Mouse (Mus musculus): Measurements from ENCODE around the gene Lsm2. TPM values are rescaled to one million over a fixed set of nuclear protein-coding genes. Genes with fewer than 3 reads are reported as not detected.
"Not testable (repeated sequence)": the region's sequence is repeated elsewhere in the genome, so short reads cannot be mapped to it uniquely, and the experiment has no call there.

Lsm2 gene
- polyA plus RNA-seq, 1 experiment from 2014 or later, result 97.9 TPM

- Histone ChIP-seq H3K27me3 (replicated peaks) (peaks cover 27% of the 10 kb centered on the region), H3K4me2 (peak within 1 kb of the TSS; percentile 80), H3K9ac (replicated peaks) (peak within 1 kb of the TSS; percentile 26), H3K4me3 (replicated peaks) (peak within 1 kb of the TSS; percentile 44)
- H3K9me3 ChIP-seq (replicated peaks); H3K4me1 ChIP-seq; H3K36me3 ChIP-seq; H3K27ac ChIP-seq (replicated peaks): not testable (repeated sequence)
- under 1% methylated on average over 31 of the region's 33 CpGs for WGBS
- ATAC-seq (ENCODE audit: low FRiP score), result peak; percentile 94
Measured at GRCm38 (mm10) chr17:34972069-34972749, 9.5 kb upstream of the Lsm2 start, which contains the start of the genes Hspa1a and Hspa1l. Gene Hspa1a, minus strand, starts transcription at chr17:34972156. Gene Hspa1l, plus strand, starts transcription at chr17:34972703.

- Histone ChIP-seq H3K27ac (replicated peaks) (no peak overlapping the region), H3K4me1 (peaks cover 18% of the 10 kb centered on the region), H3K27me3 (replicated peaks) (no peaks in the 10 kb centered on the region), H3K9ac (replicated peaks) (no peak overlapping the region), H3K36me3 (no peaks in the 10 kb centered on the region), H3K4me3 (replicated peaks) (no peak overlapping the region), H3K9me3 (replicated peaks) (no peaks in the 10 kb centered on the region), H3K4me2 (no peak overlapping the region)
- ATAC-seq (ENCODE audit: low FRiP score), result no peak
- WGBS, result 86% methylated on average over 3 of the region's 3 CpGs
Measured at GRCm38 (mm10) chr17:34975581-34976492, 5.8 kb upstream of the Lsm2 start.

GRCm38 (mm10) chr17:34977000-34977399, 4.7 kb upstream of the Lsm2 start:
- Histone ChIP-seq H3K9me3 (replicated peaks) (no peaks in the 10 kb centered on the region), H3K27me3 (replicated peaks) (no peaks in the 10 kb centered on the region), H3K4me1 (peaks cover 23% of the 10 kb centered on the region), H3K4me3 (replicated peaks) (no peak overlapping the region), H3K27ac (replicated peaks) (no peak overlapping the region), H3K9ac (replicated peaks) (no peak overlapping the region), H3K4me2 (no peak overlapping the region), H3K36me3 (no peaks in the 10 kb centered on the region)
- 94% methylated on average over 20 of the region's 20 CpGs for WGBS
- no peak for ATAC-seq (ENCODE audit: low FRiP score)

GRCm38 (mm10) chr17:34978239-34978638, 3.4 kb upstream of the Lsm2 start:
- peaks cover 26% of the 10 kb centered on the region for H3K4me1 ChIP-seq
- no peak overlapping the region for H3K9ac ChIP-seq (replicated peaks)
- no peak overlapping the region for H3K27ac ChIP-seq (replicated peaks)
- no peaks in the 10 kb centered on the region for H3K36me3 ChIP-seq
- 90% methylated on average over 27 of the region's 27 CpGs for WGBS
- no peak overlapping the region for H3K4me2 ChIP-seq
- no peak overlapping the region for H3K4me3 ChIP-seq (replicated peaks)
- no peaks in the 10 kb centered on the region for H3K27me3 ChIP-seq (replicated peaks)
- no peaks in the 10 kb centered on the region for H3K9me3 ChIP-seq (replicated peaks)
- no peak for ATAC-seq (ENCODE audit: low FRiP score)

GRCm38 (mm10) chr17:34979631-34980030, 2.0 kb upstream of the Lsm2 start:
- H3K27me3 ChIP-seq (replicated peaks), result no peaks in the 10 kb centered on the region
- 96% methylated on average over 4 of the region's 4 CpGs for WGBS
- no peak overlapping the region for H3K4me3 ChIP-seq (replicated peaks)
- no peak overlapping the region for H3K4me2 ChIP-seq
- H3K4me1 ChIP-seq, result peaks cover 26% of the 10 kb centered on the region
- H3K9me3 ChIP-seq (replicated peaks), result no peaks in the 10 kb centered on the region
- no peak overlapping the region for H3K27ac ChIP-seq (replicated peaks)
- H3K36me3 ChIP-seq, result no peaks in the 10 kb centered on the region
- no peak overlapping the region for H3K9ac ChIP-seq (replicated peaks)
- no peak for ATAC-seq (ENCODE audit: low FRiP score)

- peak overlapping the region; percentile 91 for H3K4me3 ChIP-seq (replicated peaks)
- H3K9me3 ChIP-seq (replicated peaks), result no peaks in the 10 kb centered on the region
- peaks cover 26% of the 10 kb centered on the region for H3K4me1 ChIP-seq
- H3K4me2 ChIP-seq, result peak overlapping the region; percentile 95
- no peaks in the 10 kb centered on the region for H3K27me3 ChIP-seq (replicated peaks)
- no peak for ATAC-seq (ENCODE audit: low FRiP score)
- peak overlapping the region; percentile 99 for H3K27ac ChIP-seq (replicated peaks)
- H3K9ac ChIP-seq (replicated peaks), result peak overlapping the region; percentile 95
- WGBS, result 14% methylated on average over 2 of the region's 2 CpGs
- peaks cover 7% of the 10 kb centered on the region for H3K36me3 ChIP-seq
Measured at GRCm38 (mm10) chr17:34980655-34981054, 1.0 kb upstream of the Lsm2 start.

GRCm38 (mm10) chr17:34982328-34982727, 666 bp downstream of the Lsm2 start:
- Histone ChIP-seq H3K4me2 (peak overlapping the region; percentile 95), H3K9ac (replicated peaks) (peak overlapping the region; percentile 95), H3K9me3 (replicated peaks) (no peaks in the 10 kb centered on the region), H3K27me3 (replicated peaks) (no peaks in the 10 kb centered on the region), H3K4me1 (peaks cover 26% of the 10 kb centered on the region), H3K27ac (replicated peaks) (peak overlapping the region; percentile 99), H3K36me3 (peaks cover 15% of the 10 kb centered on the region), H3K4me3 (replicated peaks) (peak overlapping the region; percentile 91)
- ATAC-seq (ENCODE audit: low FRiP score), result peak; percentile 37
- under 1% methylated on average over 15 of the region's 15 CpGs for WGBS

- Histone ChIP-seq H3K9me3 (replicated peaks) (no peaks in the 10 kb centered on the region), H3K4me3 (replicated peaks) (no peak overlapping the region), H3K4me2 (no peak overlapping the region), H3K27me3 (replicated peaks) (no peaks in the 10 kb centered on the region), H3K36me3 (peaks cover 15% of the 10 kb centered on the region), H3K9ac (replicated peaks) (no peak overlapping the region), H3K27ac (replicated peaks) (no peak overlapping the region), H3K4me1 (peaks cover 26% of the 10 kb centered on the region)
- 81% methylated on average over 2 of the region's 2 CpGs for WGBS
- ATAC-seq (ENCODE audit: low FRiP score), result no peak
Measured at GRCm38 (mm10) chr17:34984218-34984617, 2.6 kb downstream of the Lsm2 start.

GRCm38 (mm10) chr17:34994751-34995150, 13.1 kb downstream of the Lsm2 start:
- Histone ChIP-seq H3K27ac (replicated peaks) (no peak overlapping the region), H3K4me1 (peaks cover 2% of the 10 kb centered on the region), H3K4me3 (replicated peaks) (no peak overlapping the region), H3K4me2 (no peak overlapping the region), H3K27me3 (replicated peaks) (no peaks in the 10 kb centered on the region), H3K36me3 (0 out of 2 replicates have a peak, but pooled peaks cover 8% of the 10 kb centered on the region), H3K9ac (replicated peaks) (no peak overlapping the region), H3K9me3 (replicated peaks) (no peaks in the 10 kb centered on the region)
- no peak for ATAC-seq (ENCODE audit: low FRiP score)

GRCm38 (mm10) chr17:34995192-34995591, 13.5 kb downstream of the Lsm2 start:
- H3K4me3 ChIP-seq (replicated peaks); H3K4me1 ChIP-seq; H3K36me3 ChIP-seq; H3K9ac ChIP-seq (replicated peaks); H3K27me3 ChIP-seq (replicated peaks); ATAC-seq (ENCODE audit: low FRiP score); H3K9me3 ChIP-seq (replicated peaks); H3K27ac ChIP-seq (replicated peaks); H3K4me2 ChIP-seq: not testable (repeated sequence)
- 94% methylated on average over 4 of the region's 4 CpGs for WGBS

GRCm38 (mm10) chr17:34995927-34996326, 14.3 kb downstream of the Lsm2 start:
- not testable (repeated sequence) for H3K36me3 ChIP-seq; H3K4me2 ChIP-seq; H3K9me3 ChIP-seq (replicated peaks); H3K27me3 ChIP-seq (replicated peaks); H3K27ac ChIP-seq (replicated peaks); H3K4me1 ChIP-seq; H3K9ac ChIP-seq (replicated peaks); ATAC-seq (ENCODE audit: low FRiP score); H3K4me3 ChIP-seq (replicated peaks)
- 95% methylated on average over 4 of the region's 4 CpGs for WGBS
